Mouse (Mus musculus): Measurements from ENCODE around the gene Casr.

GRCm38 (mm10) chr16:36528822-36529221 lies 33.1 kb downstream of the Casr start:
- no peak for TF ChIP-seq POLR2A (IDR thresholded peaks at IDR 0.05; ENCODE audit: control insufficient read depth, extremely low read depth, insufficient read depth, low read length, poor library complexity)
- TF ChIP-seq CTCF (IDR thresholded peaks at IDR 0.05; ENCODE audit: borderline replicate concordance, control insufficient read depth, extremely low read depth, insufficient read depth, low read length, poor library complexity), result no peak
